Mouse (Mus musculus) heart, embryonic 11.5 days (tissue): Measurements from ENCODE around the gene Ado. TPM values are rescaled to one million over a fixed set of nuclear protein-coding genes. Genes with fewer than 3 reads are reported as not detected.

ENCODE experiments used
- ATAC-seq: fragments of 200-750 bp; cut with Nextera tagmentation; replicated peaks from 2 replicates; pipeline ENCODE4 v1.8.0; 2017; ENCODE audit warnings: moderate library complexity; ENCODE audit not compliant: insufficient number of reproducible peaks, low FRiP score, low TSS enrichment
- H3K27ac ChIP-seq: fragments of 300-500 bp; sonication (generic); 2 replicates; pipeline ENCODE4 v1.5.1; 2014; ENCODE audit warnings: mild to moderate bottlenecking, low read depth, low read length
- H3K27me3 ChIP-seq: fragments of 300-500 bp; sonication (generic); 2 replicates; pipeline ENCODE4 v1.6.1; 2014; ENCODE audit warnings: mild to moderate bottlenecking, low read length, mixed read lengths; ENCODE audit not compliant: control insufficient read depth, insufficient read depth
- H3K36me3 ChIP-seq: fragments of 300-500 bp; sonication (generic); 2 replicates; pipeline ENCODE4 v1.6.1; 2014; ENCODE audit warnings: mild to moderate bottlenecking, low read length, moderate library complexity, mixed read lengths; ENCODE audit not compliant: control insufficient read depth, insufficient read depth
- H3K4me1 ChIP-seq: fragments of 300-500 bp; sonication (generic); 2 replicates; pipeline ENCODE4 v1.6.1; 2014; ENCODE audit warnings: low read length; ENCODE audit not compliant: control insufficient read depth, insufficient read depth
- H3K4me2 ChIP-seq: fragments of 300-500 bp; sonication (generic); 2 replicates; pipeline ENCODE4 v1.6.1; 2014; ENCODE audit warnings: mild to moderate bottlenecking, moderate library complexity
- H3K4me3 ChIP-seq: fragments of 300-500 bp; sonication (generic); 2 replicates; pipeline ENCODE4 v1.5.1; 2014; ENCODE audit warnings: low read depth, low read length
- H3K9ac ChIP-seq: fragments of 300-500 bp; sonication (generic); 2 replicates; pipeline ENCODE4 v1.6.1; 2014; ENCODE audit warnings: mild to moderate bottlenecking, low read depth, low read length, moderate library complexity
- H3K9me3 ChIP-seq: fragments of 300-500 bp; sonication (generic); replicated peaks from 2 replicates; pipeline ENCODE4 v1.6.1; 2016; ENCODE audit warnings: low read length; ENCODE audit not compliant: control insufficient read depth
- WGBS: fragments of 180-500 bp; shearing (Covaris S2); extraction: QIAGEN DNeasy Blood & Tissue Kit; methylation state at CpG from one replicate; pipeline ENCODE4 v1.1.7; 2014; ENCODE audit not compliant: insufficient replicate concordance; 5-methylcytosine and 5-hydroxymethylcytosine counted together
- polyA plus RNA-seq: library from polyadenylated mRNA; unstranded; fragments of >200 nt; fragmentation: Nextera tagmentation; extraction: Ambion mirVana; gene quantifications from 2 replicates; pipeline ENCODE4 v1.2.1, GENCODE M21; 2014

The Ado gene
- polyA plus RNA-seq, 1 experiment from 2014 or later, result 54.3 TPM

- 38% methylated on average over 6 of the region's 6 CpGs for WGBS
- Histone ChIP-seq H3K4me1 (peaks cover 25% of the 10 kb centered on the region), H3K36me3 (no peaks in the 10 kb centered on the region), H3K9me3 (no peaks in the 10 kb centered on the region), H3K4me3 (no peak overlapping the region; the same call in 1 of the 2 replicates), H3K4me2 (peak overlapping the region; percentile 98; the same call in 1 of the 2 replicates), H3K27me3 (peaks cover 53% of the 10 kb centered on the region), H3K27ac (no peak overlapping the region), H3K9ac (no peak overlapping the region)
- ATAC-seq, result no peak
These were observed 9.4 kb downstream of the Ado start for GRCm38 (mm10) chr10:67539401-67539730.

- H3K9ac ChIP-seq, result no peak overlapping the region
- H3K4me3 ChIP-seq, result peak overlapping the region; percentile 71
- WGBS, result 1% methylated on average over 50 of the region's 50 CpGs
- H3K27me3 ChIP-seq, result peaks cover 58% of the 10 kb centered on the region
- peak overlapping the region; percentile 98 for H3K4me2 ChIP-seq
- H3K36me3 ChIP-seq, result no peaks in the 10 kb centered on the region
- ATAC-seq, result no peak
- H3K27ac ChIP-seq, result no peak overlapping the region
- peaks cover 25% of the 10 kb centered on the region for H3K4me1 ChIP-seq
- no peaks in the 10 kb centered on the region for H3K9me3 ChIP-seq
These were observed 10.0 kb downstream of the Ado start for GRCm38 (mm10) chr10:67538585-67539400.

- no peak for ATAC-seq
- Histone ChIP-seq H3K4me2 (peak overlapping the region; percentile 98), H3K9ac (no peak overlapping the region), H3K36me3 (no peaks in the 10 kb centered on the region), H3K27ac (no peak overlapping the region), H3K4me3 (peak overlapping the region; percentile 71), H3K4me1 (peaks cover 25% of the 10 kb centered on the region), H3K27me3 (peaks cover 65% of the 10 kb centered on the region), H3K9me3 (no peaks in the 10 kb centered on the region)
- WGBS, result 2% methylated on average over 19 of the region's 19 CpGs
These were observed 10.6 kb downstream of the Ado start for GRCm38 (mm10) chr10:67538106-67538505.

- Histone ChIP-seq H3K4me1 (peaks cover 25% of the 10 kb centered on the region), H3K36me3 (no peaks in the 10 kb centered on the region), H3K9ac (peak overlapping the region; percentile 71; the same call in 1 of the 2 replicates), H3K27ac (peak overlapping the region; percentile 57; the same call in 1 of the 2 replicates), H3K4me3 (peak overlapping the region; percentile 71), H3K27me3 (peaks cover 72% of the 10 kb centered on the region), H3K9me3 (no peaks in the 10 kb centered on the region), H3K4me2 (peak overlapping the region; percentile 98)
- peak; percentile 82 for ATAC-seq
- under 1% methylated on average over 51 of the region's 51 CpGs for WGBS
These were observed 11.4 kb downstream of the Ado start for GRCm38 (mm10) chr10:67537151-67537994.

- Histone ChIP-seq H3K4me2 (peak overlapping the region; percentile 98), H3K4me1 (peaks cover 25% of the 10 kb centered on the region), H3K9me3 (no peaks in the 10 kb centered on the region), H3K9ac (peak overlapping the region; percentile 61), H3K4me3 (peak overlapping the region; percentile 71), H3K27me3 (peaks cover 74% of the 10 kb centered on the region), H3K27ac (no peak overlapping the region; the same call in 1 of the 2 replicates), H3K36me3 (no peaks in the 10 kb centered on the region)
- ATAC-seq, result no peak; the same call in 1 of the 2 replicates
- 0% methylated on average over 30 of the region's 32 CpGs for WGBS
These were observed 12.1 kb downstream of the Ado start for GRCm38 (mm10) chr10:67536621-67537141.

- Histone ChIP-seq H3K27me3 (peaks cover 72% of the 10 kb centered on the region), H3K4me1 (peaks cover 25% of the 10 kb centered on the region), H3K9me3 (no peaks in the 10 kb centered on the region), H3K4me3 (peak overlapping the region; percentile 71), H3K4me2 (peak overlapping the region; percentile 98), H3K36me3 (no peaks in the 10 kb centered on the region), H3K9ac (peak overlapping the region; percentile 61), H3K27ac (no peak overlapping the region)
- ATAC-seq, result peak; percentile 47
- WGBS, result under 1% methylated on average over 35 of the region's 35 CpGs
These were observed 12.8 kb downstream of the Ado start for GRCm38 (mm10) chr10:67535972-67536371.

- peak within 1 kb of the TSS; percentile 71 for H3K4me3 ChIP-seq
- peaks cover 66% of the 10 kb centered on the region for H3K27me3 ChIP-seq
- H3K27ac ChIP-seq, result no peak within 1 kb of the TSS
- peak within 1 kb of the TSS; percentile 61 for H3K9ac ChIP-seq
- under 1% methylated on average over 31 of the region's 37 CpGs for WGBS
- ATAC-seq, result no peak
- H3K36me3 ChIP-seq, result no peaks in the 10 kb centered on the region
- H3K4me2 ChIP-seq, result peak within 1 kb of the TSS; percentile 98
- H3K4me1 ChIP-seq, result peaks cover 22% of the 10 kb centered on the region
- no peaks in the 10 kb centered on the region for H3K9me3 ChIP-seq
These were observed 13.5 kb downstream of the Ado start, which contains the start of gene Egr2 for GRCm38 (mm10) chr10:67535256-67535655. Gene Egr2 (plus strand): TSS chr10:67535475.

GRCm38 (mm10) chr10:67529769-67530168, 19.0 kb downstream of the Ado start:
- WGBS, result 78% methylated on average over 4 of the region's 4 CpGs
- H3K4me2 ChIP-seq, result no peak overlapping the region
- no peak overlapping the region for H3K4me3 ChIP-seq
- no peaks in the 10 kb centered on the region for H3K36me3 ChIP-seq
- ATAC-seq, result no peak
- H3K27ac ChIP-seq, result no peak overlapping the region
- H3K9me3 ChIP-seq, result no peaks in the 10 kb centered on the region
- no peaks in the 10 kb centered on the region for H3K4me1 ChIP-seq
- peaks cover 29% of the 10 kb centered on the region for H3K27me3 ChIP-seq
- H3K9ac ChIP-seq, result no peak overlapping the region
